Mouse (Mus musculus): ENCODE measurements around the gene Fgf13. TPM values are rescaled to one million over a fixed set of nuclear protein-coding genes. Genes with fewer than 3 reads are reported as not detected.

Fgf13 gene
- polyA plus RNA-seq, 1 experiment from 2014 or later = 1.2 TPM

GRCm38 (mm10) chrX:59179627-59180026, 388.2 kb downstream of the Fgf13 start:
- Histone ChIP-seq H3K4me3 (replicated peaks) (no peak overlapping the region), H3K27me3 (no peaks in the 10 kb centered on the region), H3K9ac (no peak overlapping the region), H3K4me1 (replicated peaks) (no peaks in the 10 kb centered on the region), H3K36me3 (replicated peaks) (no peaks in the 10 kb centered on the region), H3K9me3 (replicated peaks) (no peaks in the 10 kb centered on the region), H3K27ac (replicated peaks) (no peak overlapping the region), H3K4me2 (no peak overlapping the region)
- 54% methylated on average over 4 of the region's 4 CpGs for WGBS (ENCODE audit: insufficient replicate concordance)
- no peak for ATAC-seq (ENCODE audit: insufficient read depth)

GRCm38 (mm10) chrX:59179081-59179596, 388.7 kb downstream of the Fgf13 start:
- no peak overlapping the region for H3K27ac ChIP-seq (replicated peaks)
- H3K9ac ChIP-seq = no peak overlapping the region
- H3K36me3 ChIP-seq (replicated peaks) = no peaks in the 10 kb centered on the region
- no peaks in the 10 kb centered on the region for H3K9me3 ChIP-seq (replicated peaks)
- WGBS (ENCODE audit: insufficient replicate concordance) = 22% methylated on average over 3 of the region's 3 CpGs
- no peak overlapping the region for H3K4me2 ChIP-seq
- H3K4me3 ChIP-seq (replicated peaks) = no peak overlapping the region
- no peaks in the 10 kb centered on the region for H3K27me3 ChIP-seq
- no peak for ATAC-seq (ENCODE audit: insufficient read depth)
- no peaks in the 10 kb centered on the region for H3K4me1 ChIP-seq (replicated peaks)

DNA sequence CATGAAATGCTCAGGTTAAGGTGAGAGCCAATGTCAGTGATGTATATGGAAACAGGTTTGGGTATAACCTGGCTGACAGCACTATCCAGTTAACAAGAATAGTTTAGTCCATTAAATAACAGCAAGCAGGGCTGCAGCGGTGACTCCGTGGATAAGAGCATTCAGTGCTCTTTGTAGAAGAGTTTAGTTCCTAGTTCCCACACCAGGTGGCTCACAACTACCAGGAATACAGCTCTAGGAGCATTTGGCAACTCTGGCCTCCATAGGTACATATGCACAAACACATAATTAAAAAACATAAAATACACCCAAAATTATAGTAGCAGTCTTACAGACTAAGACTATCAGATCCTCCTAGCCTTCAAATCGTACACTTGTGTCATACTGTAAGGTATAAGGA, 390.2 kb downstream of the Fgf13 start:
- Histone ChIP-seq H3K27me3 (no peaks in the 10 kb centered on the region), H3K4me1 (replicated peaks) (no peaks in the 10 kb centered on the region), H3K9me3 (replicated peaks) (no peaks in the 10 kb centered on the region), H3K9ac (no peak overlapping the region), H3K4me3 (replicated peaks) (no peak overlapping the region), H3K36me3 (replicated peaks) (no peaks in the 10 kb centered on the region), H3K27ac (replicated peaks) (no peak overlapping the region), H3K4me2 (no peak overlapping the region)
- no peak for ATAC-seq (ENCODE audit: insufficient read depth)
- 44% methylated on average over 3 of the region's 3 CpGs for WGBS (ENCODE audit: insufficient replicate concordance)

DNA sequence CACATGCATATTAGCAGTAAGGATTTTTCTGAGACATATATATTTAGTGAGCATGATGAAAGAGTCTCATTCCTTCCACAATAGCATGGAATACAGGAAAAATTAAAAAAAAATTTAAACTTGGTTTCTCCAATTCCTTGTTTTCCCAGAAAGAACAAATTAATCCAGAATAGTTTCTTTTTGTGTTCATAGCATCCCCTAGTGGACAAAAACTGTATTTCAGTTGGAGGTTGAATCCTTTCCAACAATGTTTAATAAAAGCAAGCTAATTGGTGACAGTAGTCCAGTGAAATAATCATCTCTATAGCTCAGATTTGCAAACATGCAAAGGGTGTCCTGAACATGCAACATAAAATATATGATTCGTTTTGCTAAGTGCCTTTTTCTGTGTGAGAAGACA, 395.7 kb downstream of the Fgf13 start:
- Histone ChIP-seq H3K27ac (replicated peaks) (no peak overlapping the region), H3K4me2 (no peak overlapping the region), H3K36me3 (replicated peaks) (no peaks in the 10 kb centered on the region), H3K4me3 (replicated peaks) (no peak overlapping the region), H3K27me3 (no peaks in the 10 kb centered on the region), H3K9ac (no peak overlapping the region), H3K9me3 (replicated peaks) (no peaks in the 10 kb centered on the region), H3K4me1 (replicated peaks) (no peaks in the 10 kb centered on the region)
- no peak for ATAC-seq (ENCODE audit: insufficient read depth)
- WGBS (ENCODE audit: insufficient replicate concordance) = 3% methylated on average over 1 of the region's 1 CpGs

DNA sequence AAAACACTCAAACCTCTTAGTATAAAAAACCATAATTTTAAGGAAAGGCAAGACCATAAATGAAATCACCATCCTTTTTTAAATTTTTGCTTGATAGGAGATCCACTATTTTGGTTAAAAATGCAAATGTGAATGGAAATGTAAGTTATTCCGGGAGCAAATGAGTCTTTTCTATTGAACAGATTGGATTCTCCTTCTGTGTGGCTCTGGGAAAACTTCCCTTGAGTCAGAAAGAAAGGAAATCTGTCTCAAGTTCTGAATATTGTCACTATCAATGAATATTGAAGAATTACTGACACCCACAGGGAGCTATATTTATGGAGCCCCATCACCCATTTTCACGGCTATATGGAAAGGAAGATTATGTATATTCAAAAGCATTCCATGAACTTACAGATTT, 401.1 kb downstream of the Fgf13 start:
- 75% methylated on average over 2 of the region's 2 CpGs for WGBS (ENCODE audit: insufficient replicate concordance)
- H3K36me3 ChIP-seq (replicated peaks) = no peaks in the 10 kb centered on the region
- no peak for ATAC-seq (ENCODE audit: insufficient read depth)
- H3K4me3 ChIP-seq (replicated peaks) = no peak overlapping the region
- no peak overlapping the region for H3K27ac ChIP-seq (replicated peaks)
- no peaks in the 10 kb centered on the region for H3K9me3 ChIP-seq (replicated peaks)
- H3K9ac ChIP-seq = no peak overlapping the region
- no peaks in the 10 kb centered on the region for H3K27me3 ChIP-seq
- no peak overlapping the region for H3K4me2 ChIP-seq
- no peaks in the 10 kb centered on the region for H3K4me1 ChIP-seq (replicated peaks)

DNA sequence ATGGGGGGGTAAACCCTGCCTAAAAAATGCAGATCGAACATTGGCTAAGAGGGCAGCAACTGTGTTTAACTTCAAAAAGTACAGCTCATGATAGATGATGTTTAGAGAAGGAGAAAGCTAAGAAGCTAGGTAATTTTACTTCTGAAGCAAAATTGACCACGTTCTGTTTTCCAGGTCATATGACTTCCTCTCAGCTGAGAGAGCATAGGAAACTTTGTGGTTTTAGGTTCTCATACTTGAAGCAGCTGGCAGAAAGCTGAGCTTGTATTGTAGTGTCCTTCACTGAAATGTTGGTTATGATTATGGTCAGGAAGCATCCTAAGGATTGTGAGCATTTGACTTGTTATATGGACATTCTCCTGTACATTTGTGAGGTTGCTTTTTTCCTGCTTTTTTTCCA, 425.9 kb downstream of the Fgf13 start:
- H3K9me3 ChIP-seq (replicated peaks) = no peaks in the 10 kb centered on the region
- H3K36me3 ChIP-seq (replicated peaks) = no peaks in the 10 kb centered on the region
- H3K27ac ChIP-seq (replicated peaks) = no peak overlapping the region
- H3K4me1 ChIP-seq (replicated peaks) = no peaks in the 10 kb centered on the region
- 52% methylated on average over 2 of the region's 2 CpGs for WGBS (ENCODE audit: insufficient replicate concordance)
- no peak overlapping the region for H3K9ac ChIP-seq
- H3K27me3 ChIP-seq = no peaks in the 10 kb centered on the region
- ATAC-seq (ENCODE audit: insufficient read depth) = no peak
- H3K4me2 ChIP-seq = no peak overlapping the region
- no peak overlapping the region for H3K4me3 ChIP-seq (replicated peaks)

DNA sequence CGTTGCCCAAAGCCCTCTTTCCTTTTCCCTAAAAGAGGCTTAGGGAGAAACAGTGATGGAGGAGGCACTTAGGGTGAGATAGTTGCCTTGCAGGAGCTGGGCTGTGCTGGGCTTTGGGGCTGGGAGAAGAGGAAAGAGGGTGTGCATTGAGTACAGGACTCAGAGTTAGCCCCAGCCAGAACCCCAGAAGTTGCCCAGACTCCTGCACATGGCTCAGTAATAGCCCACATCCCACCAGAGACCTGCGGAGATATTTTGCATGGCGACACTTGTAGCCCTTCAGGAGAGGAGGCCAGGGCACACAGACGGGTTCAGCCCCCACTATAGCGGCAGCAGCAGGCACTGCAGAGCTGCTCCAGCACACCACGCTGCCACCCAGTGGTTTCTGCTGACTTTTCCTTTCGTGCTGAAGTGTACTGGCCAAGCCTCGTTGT, 432.9 kb downstream of the Fgf13 start:
- H3K4me2 ChIP-seq = peak overlapping the region; percentile 57
- H3K9ac ChIP-seq = no peak overlapping the region
- peak overlapping the region; percentile 47 for H3K4me3 ChIP-seq (replicated peaks)
- WGBS (ENCODE audit: insufficient replicate concordance) = 15% methylated on average over 8 of the region's 8 CpGs
- no peaks in the 10 kb centered on the region for H3K9me3 ChIP-seq (replicated peaks)
- no peaks in the 10 kb centered on the region for H3K4me1 ChIP-seq (replicated peaks)
- H3K27me3 ChIP-seq = peaks cover 23% of the 10 kb centered on the region
- ATAC-seq (ENCODE audit: insufficient read depth) = no peak
- no peak overlapping the region for H3K27ac ChIP-seq (replicated peaks)
- H3K36me3 ChIP-seq (replicated peaks) = no peaks in the 10 kb centered on the region

GRCm38 (mm10) chrX:59134166-59134861, 433.6 kb downstream of the Fgf13 start:
- H3K4me3 ChIP-seq (replicated peaks) = peak overlapping the region; percentile 47
- no peaks in the 10 kb centered on the region for H3K36me3 ChIP-seq (replicated peaks)
- H3K9ac ChIP-seq = no peak overlapping the region
- WGBS (ENCODE audit: insufficient replicate concordance) = 12% methylated on average over 57 of the region's 75 CpGs
- peaks cover 23% of the 10 kb centered on the region for H3K27me3 ChIP-seq
- H3K27ac ChIP-seq (replicated peaks) = no peak overlapping the region
- H3K4me2 ChIP-seq = peak overlapping the region; percentile 57
- no peaks in the 10 kb centered on the region for H3K4me1 ChIP-seq (replicated peaks)
- ATAC-seq (ENCODE audit: insufficient read depth) = peak; percentile 51; the same call in 1 of the 2 replicates
- H3K9me3 ChIP-seq (replicated peaks) = no peaks in the 10 kb centered on the region

GRCm38 (mm10) chrX:59133834-59134165, 434.1 kb downstream of the Fgf13 start:
- WGBS (ENCODE audit: insufficient replicate concordance) = 7% methylated on average over 24 of the region's 24 CpGs
- H3K9ac ChIP-seq = no peak overlapping the region
- H3K4me3 ChIP-seq (replicated peaks) = peak overlapping the region; percentile 47
- H3K4me1 ChIP-seq (replicated peaks) = no peaks in the 10 kb centered on the region
- H3K27ac ChIP-seq (replicated peaks) = no peak overlapping the region
- peaks cover 23% of the 10 kb centered on the region for H3K27me3 ChIP-seq
- no peaks in the 10 kb centered on the region for H3K9me3 ChIP-seq (replicated peaks)
- H3K36me3 ChIP-seq (replicated peaks) = no peaks in the 10 kb centered on the region
- peak overlapping the region; percentile 57 for H3K4me2 ChIP-seq
- ATAC-seq (ENCODE audit: insufficient read depth) = no peak

GRCm38 (mm10) chrX:59133416-59133815, 434.5 kb downstream of the Fgf13 start:
- Histone ChIP-seq H3K4me1 (replicated peaks) (no peaks in the 10 kb centered on the region), H3K4me3 (replicated peaks) (peak overlapping the region; percentile 47), H3K27me3 (peaks cover 23% of the 10 kb centered on the region), H3K9ac (no peak overlapping the region), H3K4me2 (peak overlapping the region; percentile 57), H3K27ac (replicated peaks) (no peak overlapping the region), H3K36me3 (replicated peaks) (no peaks in the 10 kb centered on the region), H3K9me3 (replicated peaks) (no peaks in the 10 kb centered on the region)
- WGBS (ENCODE audit: insufficient replicate concordance) = 20% methylated on average over 10 of the region's 10 CpGs
- ATAC-seq (ENCODE audit: insufficient read depth) = no peak

DNA sequence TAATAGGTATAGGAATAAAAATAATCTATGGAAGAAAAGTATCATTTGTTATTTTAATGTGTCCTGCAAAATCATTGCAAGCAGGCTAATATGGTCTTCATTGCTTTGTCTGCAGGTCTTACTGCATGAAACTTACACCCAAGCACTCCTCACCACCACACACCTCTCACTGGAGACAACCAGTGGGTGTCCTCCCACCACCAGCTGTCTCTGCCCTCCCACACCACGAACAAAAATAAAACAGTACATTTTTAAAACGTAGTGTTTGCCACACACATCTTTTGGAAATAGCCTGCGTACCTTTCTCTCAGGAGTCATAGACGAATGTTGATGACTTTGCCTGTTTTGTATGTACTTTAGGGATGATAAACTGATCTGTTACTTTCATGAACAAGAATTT, 441.2 kb downstream of the Fgf13 start:
- H3K27me3 ChIP-seq = no peaks in the 10 kb centered on the region
- WGBS (ENCODE audit: insufficient replicate concordance) = 47% methylated on average over 4 of the region's 4 CpGs
- no peak overlapping the region for H3K27ac ChIP-seq (replicated peaks)
- H3K9ac ChIP-seq = no peak overlapping the region
- no peaks in the 10 kb centered on the region for H3K9me3 ChIP-seq (replicated peaks)
- no peaks in the 10 kb centered on the region for H3K36me3 ChIP-seq (replicated peaks)
- no peak overlapping the region for H3K4me2 ChIP-seq
- H3K4me1 ChIP-seq (replicated peaks) = no peaks in the 10 kb centered on the region
- no peak overlapping the region for H3K4me3 ChIP-seq (replicated peaks)
- ATAC-seq (ENCODE audit: insufficient read depth) = no peak

GRCm38 (mm10) chrX:59113187-59113586, 454.7 kb downstream of the Fgf13 start:
- Histone ChIP-seq H3K36me3 (replicated peaks) (no peaks in the 10 kb centered on the region), H3K4me1 (replicated peaks) (no peaks in the 10 kb centered on the region), H3K27ac (replicated peaks) (no peak overlapping the region), H3K4me3 (replicated peaks) (no peak overlapping the region), H3K4me2 (no peak overlapping the region), H3K27me3 (no peaks in the 10 kb centered on the region), H3K9me3 (replicated peaks) (no peaks in the 10 kb centered on the region), H3K9ac (no peak overlapping the region)
- ATAC-seq (ENCODE audit: insufficient read depth) = no peak
